Mouse (Mus musculus): ENCODE measurements around the gene Lrmda.
A peak's percentile ranks its signal among the peaks of the same experiment; 100 is the strongest.
"Not testable (repeated sequence)": the region's sequence is repeated elsewhere in the genome, so short reads cannot be mapped to it uniquely, and the experiment has no call there.

Gene Lrmda

GRCm38 (mm10) chr14:22745882-22746480, 726.5 kb downstream of the Lrmda start:
- no peak for DNase-seq

GRCm38 (mm10) chr14:22747816-22748215, 728.3 kb downstream of the Lrmda start:
- no peak for DNase-seq

DNA sequence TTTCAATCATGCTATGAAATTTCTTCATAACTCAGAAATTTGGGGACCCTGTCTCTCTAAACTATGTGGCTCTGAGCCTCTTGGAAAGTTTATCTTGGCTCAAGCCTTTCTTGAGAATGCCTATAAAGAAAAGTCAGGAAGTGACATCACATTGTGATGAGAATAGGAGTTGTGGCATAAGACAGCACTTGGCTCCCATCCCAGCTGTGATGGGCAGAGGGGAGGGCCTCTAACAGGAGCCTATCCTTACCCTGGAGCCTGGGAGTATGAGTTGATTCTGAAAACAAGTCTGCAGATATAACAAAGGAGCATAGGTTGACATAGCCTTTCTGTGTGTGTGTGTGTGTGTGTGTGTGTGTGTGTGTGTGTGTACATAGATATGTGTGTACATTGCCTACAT, 730.9 kb downstream of the Lrmda start:
- no peak for DNase-seq

GRCm38 (mm10) chr14:22751290-22751689, 731.8 kb downstream of the Lrmda start:
- DNase-seq: no peak

- DNase-seq: no peak
Observed at GRCm38 (mm10) chr14:22754633-22755032, 735.1 kb downstream of the Lrmda start.

DNA sequence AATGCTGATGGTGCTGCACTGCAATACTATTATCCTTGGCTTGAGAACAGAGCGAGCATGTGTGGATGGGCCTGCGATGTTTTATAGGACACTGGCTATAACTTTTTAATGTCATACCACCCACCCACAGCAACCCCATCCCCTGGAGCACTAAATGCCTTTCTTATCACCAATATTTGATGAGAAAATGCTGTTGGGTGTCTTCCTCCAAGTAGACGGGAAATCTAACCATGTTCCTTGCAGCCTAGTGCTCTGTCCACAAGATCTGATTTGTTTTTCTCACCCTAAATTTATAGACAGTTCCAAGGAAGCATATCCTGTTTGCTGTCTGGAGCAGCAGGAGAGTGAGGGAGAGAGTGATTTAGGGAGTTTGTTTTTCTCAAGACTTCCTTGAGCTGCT, 738.0 kb downstream of the Lrmda start:
- no peak for DNase-seq

GRCm38 (mm10) chr14:22759216-22759615, 739.7 kb downstream of the Lrmda start:
- no peak for DNase-seq

GRCm38 (mm10) chr14:22759673-22760072, 740.2 kb downstream of the Lrmda start:
- no peak for DNase-seq

DNA sequence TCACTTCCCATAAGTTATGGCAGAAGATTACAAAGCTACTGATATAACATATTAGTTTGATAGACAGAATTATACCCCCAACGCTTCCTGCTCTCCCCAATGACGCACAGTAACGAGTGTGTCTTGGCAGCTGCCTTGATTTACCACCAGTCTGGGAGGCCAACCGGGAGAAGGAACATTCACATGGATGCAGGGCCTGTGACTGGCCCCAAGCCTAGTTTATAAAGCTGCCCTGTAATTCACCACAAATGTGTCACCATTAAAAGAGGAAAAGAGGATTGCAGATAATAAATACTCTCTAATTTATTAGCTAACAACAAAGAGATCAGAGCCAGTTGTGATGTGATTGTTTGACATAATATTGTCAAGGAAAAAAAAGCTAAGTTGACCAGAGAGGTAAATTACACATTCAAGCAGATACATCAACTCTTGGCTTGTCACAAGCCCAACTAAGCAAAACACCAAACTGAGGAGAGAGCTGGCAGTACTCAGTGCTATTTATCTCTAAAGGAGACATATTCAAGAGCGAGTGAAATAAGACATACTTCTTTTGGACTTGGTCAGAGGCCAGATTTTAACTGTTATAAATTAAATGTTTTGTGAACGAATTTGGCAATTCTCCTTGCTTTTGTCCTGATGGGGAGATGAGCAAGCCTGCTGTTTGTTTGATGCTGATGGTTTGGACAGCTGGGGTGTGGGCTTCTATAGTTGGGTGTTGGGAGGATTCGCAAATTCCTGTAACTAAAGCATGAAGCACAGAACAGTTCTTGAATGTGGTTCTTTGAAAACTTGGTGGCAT, 740.9 kb downstream of the Lrmda start:
- peak; percentile 50 for DNase-seq

DNA sequence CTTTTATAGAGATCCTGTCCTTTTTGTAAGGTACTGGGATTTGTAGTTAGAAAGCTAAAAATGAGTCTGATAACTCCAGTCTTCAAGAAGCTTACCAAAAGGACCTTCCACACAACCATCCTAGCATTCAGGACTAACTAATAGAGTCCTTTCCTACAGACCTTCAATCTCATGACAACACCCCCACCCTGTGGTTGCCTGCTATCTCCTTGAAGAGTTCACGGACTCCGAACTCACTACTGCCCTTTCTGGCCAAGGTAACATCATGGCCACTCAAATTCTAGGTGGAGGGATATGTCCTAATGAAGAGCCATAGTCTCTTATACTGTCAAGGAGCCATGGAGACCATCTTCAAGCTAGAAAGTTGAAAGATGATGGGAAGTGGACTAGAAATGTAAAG, 762.2 kb downstream of the Lrmda start:
- peak; percentile 60 for DNase-seq

GRCm38 (mm10) chr14:22782365-22782764, 762.9 kb downstream of the Lrmda start:
- DNase-seq: peak; percentile 57

- DNase-seq: peak; percentile 79
Observed at GRCm38 (mm10) chr14:22783211-22784161, 764.0 kb downstream of the Lrmda start.

GRCm38 (mm10) chr14:22800020-22800419, 780.5 kb downstream of the Lrmda start:
- no peak for DNase-seq

DNA sequence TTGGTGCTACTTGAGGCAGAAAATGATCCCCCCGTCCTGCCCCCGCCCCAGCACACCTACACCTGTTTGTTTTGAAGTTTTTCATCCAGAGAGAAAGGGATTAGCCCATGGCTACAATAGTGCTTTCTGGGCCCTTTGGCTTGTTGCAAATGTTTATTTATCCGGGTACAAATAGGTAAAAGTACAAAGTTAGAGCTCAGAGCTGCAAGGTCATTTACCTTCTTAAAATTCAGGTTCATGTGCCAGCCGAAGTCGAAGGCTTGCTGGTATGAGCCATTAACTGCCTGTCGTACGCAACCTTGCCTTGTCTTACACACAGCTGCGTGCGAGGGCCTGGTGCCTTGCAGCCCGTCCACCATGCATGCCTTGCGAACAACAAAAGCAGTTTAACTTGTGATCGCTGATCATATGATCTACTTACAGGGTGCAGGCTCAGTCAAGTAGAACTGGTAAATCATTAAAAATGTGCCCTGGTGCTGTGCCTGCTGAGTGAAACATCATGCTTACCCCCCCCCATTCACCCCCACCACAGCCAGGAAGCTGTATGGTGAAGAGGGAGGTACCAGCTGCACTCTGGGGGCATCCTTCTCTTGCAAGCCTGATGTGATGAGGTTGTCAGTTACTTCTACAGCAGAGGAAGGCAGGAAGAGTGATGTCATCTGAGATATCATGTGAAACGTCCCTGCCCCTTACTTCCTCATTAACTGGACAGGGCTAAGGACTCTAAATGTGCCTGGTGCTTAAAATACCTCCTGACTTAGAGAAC, 781.5 kb downstream of the Lrmda start:
- DNase-seq: peak; percentile 83

DNA sequence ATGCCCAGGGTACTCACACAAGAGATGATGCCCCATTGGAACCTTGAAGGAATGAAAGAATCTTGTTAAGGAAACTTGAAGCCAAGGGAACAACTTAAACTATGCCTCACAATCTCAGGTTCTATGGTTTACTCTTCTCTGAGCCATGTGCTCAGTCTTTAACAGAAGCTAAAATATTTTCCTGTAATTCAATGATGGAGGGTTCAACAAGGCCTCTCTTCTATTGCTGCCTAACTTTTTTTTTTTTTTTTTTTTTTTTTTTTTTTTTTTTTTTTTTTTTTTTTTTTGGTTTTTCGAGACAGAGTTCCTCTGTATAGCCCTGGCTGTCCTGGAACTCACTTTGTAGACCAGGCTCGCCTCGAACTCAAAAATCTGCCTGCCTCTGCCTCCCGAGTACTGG, 782.2 kb downstream of the Lrmda start:
- not testable (repeated sequence) for DNase-seq

DNA sequence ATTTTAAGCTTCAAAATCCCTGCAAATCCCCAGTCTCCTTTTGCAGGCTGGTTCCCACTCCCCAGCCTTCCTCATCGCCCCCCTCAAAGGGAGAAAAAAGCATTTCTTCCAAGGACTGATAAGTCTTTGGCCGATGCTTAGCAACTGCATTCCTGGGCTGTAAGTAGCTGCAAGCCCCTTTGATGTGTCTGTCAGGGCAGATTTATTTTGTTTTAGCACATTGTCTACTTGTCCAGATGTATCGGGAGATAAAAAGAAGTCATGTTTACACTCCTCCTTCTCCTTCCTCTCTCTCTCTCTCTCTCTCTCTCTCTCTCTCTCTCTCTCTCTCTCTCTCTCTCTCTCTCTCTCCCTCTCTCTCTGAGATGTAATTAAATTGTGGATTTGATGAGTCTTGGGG, 787.8 kb downstream of the Lrmda start:
- peak; percentile 23 for DNase-seq

DNA sequence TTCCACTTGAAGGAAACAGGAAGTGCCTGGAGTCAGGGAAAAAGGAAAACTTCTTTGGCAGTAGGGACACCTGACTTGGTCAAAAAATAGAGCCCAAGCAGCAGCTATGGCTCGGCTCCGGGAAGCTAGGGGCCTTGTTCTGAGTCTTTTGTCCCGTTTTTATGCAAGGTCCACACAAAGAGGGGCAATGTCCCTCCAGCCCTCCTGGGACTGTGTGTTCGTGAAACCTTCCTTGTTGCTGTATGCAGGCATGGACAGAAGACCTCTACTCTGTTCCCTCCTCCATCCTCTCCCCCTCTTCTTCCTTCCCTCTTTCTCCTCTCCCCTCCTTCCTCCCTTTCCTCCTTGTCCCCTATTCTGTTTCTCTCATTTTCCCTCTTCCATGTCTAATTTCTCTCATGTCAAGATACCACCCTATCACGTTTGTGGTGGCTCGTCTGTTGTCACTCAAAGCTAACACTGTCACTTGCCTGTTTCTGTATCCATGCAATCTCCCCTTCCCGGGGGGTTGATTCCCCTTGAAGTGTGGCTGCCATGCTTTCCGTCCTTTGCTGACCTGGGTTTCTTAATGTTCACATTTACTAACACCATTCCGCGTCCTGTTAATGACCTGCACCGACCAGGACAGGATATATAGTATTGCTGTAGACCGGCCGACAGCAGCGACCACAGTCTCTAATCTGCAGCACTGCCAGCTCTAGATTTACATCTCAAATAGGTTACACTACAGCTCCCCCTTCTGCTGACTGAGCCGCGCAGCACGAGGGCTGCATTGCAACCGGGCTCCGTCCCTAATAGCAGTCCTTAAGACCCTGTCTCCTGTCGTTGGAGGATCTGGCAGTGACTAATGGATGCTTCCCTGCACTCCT, 788.4 kb downstream of the Lrmda start:
- DNase-seq: peak; percentile 80

- DNase-seq: no peak
Observed at GRCm38 (mm10) chr14:22808595-22809166, 789.2 kb downstream of the Lrmda start.

DNA sequence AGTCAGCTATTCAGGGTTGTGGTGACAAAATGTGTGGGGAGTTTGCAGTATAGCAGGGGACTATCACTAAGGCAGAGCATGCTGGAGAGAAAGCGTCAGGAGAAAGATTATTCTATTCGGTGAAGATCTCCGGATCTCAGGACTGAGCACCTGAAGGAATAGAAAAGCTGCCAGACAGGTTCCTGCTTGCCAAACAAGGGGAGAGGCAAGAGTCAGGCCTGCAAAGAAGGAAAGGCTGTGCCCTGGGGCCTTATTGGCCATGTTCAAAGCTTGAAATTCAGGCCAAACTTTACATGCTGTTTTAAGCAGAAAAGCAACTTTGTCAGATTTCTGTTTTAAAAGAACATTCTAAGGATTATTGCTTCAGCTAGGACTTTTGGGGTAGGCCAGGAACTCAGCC, 789.7 kb downstream of the Lrmda start:
- DNase-seq: peak; percentile 32

- no peak for DNase-seq
Observed at GRCm38 (mm10) chr14:22810531-22810930, 791.0 kb downstream of the Lrmda start.

GRCm38 (mm10) chr14:22812824-22813223, 793.3 kb downstream of the Lrmda start:
- no peak for DNase-seq
